Mouse (Mus musculus) erythroblast, adult 5-6 weeks (primary cell): ENCODE data around the gene Cd83. TPM values are rescaled to one million over a fixed set of nuclear protein-coding genes. Genes with fewer than 3 reads are reported as not detected.

Experiments used
- total RNA-seq, 2 experiments: library from RNA; stranded (forward) in 1 of 2; stranded (reverse) in 1 of 2; fragments of 150-400 nt in 1 of 2; fragments of 200-764, 138-1000 nt in 1 of 2; gene quantifications; 2 replicates each; pipeline versions ENCODE4 v1.2.3 to v1.2.4; 2015 to 2017; ENCODE audit warnings: low replicate concordance in 2 of 2

The Cd83 gene
- total RNA-seq, 2 experiments from 2014 or later = 0.77 TPM; not detected in 1

Other genes with a start within 250 kb of the Cd83 start
- 3.8 and 7.5 TPM in 2 replicates for gene Mcur1, start 224.6 kb upstream of the Cd83 start, total RNA-seq (2015; ENCODE audit: low replicate concordance)
- 3.0 and 9.2 TPM in 2 replicates for gene Mcur1, start 224.6 kb upstream of the Cd83 start, total RNA-seq (2017; ENCODE audit: low replicate concordance)
- gene Rnf182, start 169.1 kb upstream of the Cd83 start, total RNA-seq (2015; ENCODE audit: low replicate concordance) = not detected in 2 replicates
- gene Rnf182, start 169.1 kb upstream of the Cd83 start, total RNA-seq (2017; ENCODE audit: low replicate concordance) = not detected in 2 replicates